Mouse (Mus musculus) CD8-positive naive resting alpha-beta T cell, adult 2 months (primary cell): ENCODE data around the gene March11.

Experiments
- DNase-seq, 2 experiments: peaks; one replicate each; pipeline ENCODE4 v3.0.0; 2022; ENCODE audit warnings: low read depth in 2 of 2, low spot score in 2 of 2

The March11 gene

GRCm38 (mm10) chr15:26373759-26374158 is 64.9 kb downstream of the March11 start:
- DNase-seq: no peak

GRCm38 (mm10) chr15:26374232-26374631 is 65.4 kb downstream of the March11 start:
- no peak for DNase-seq

- no peak for DNase-seq
Observed at GRCm38 (mm10) chr15:26374946-26375345, 66.1 kb downstream of the March11 start.

- DNase-seq: no peak
Observed at GRCm38 (mm10) chr15:26377355-26377754, 68.5 kb downstream of the March11 start.

GRCm38 (mm10) chr15:26378879-26379278 is 70.0 kb downstream of the March11 start:
- no peak for DNase-seq

GRCm38 (mm10) chr15:26379831-26380230 is 71.0 kb downstream of the March11 start:
- DNase-seq: no peak

- DNase-seq: no peak
Observed at GRCm38 (mm10) chr15:26380844-26381243, 72.0 kb downstream of the March11 start.

- DNase-seq: no peak
Observed at GRCm38 (mm10) chr15:26390001-26390400, 81.2 kb downstream of the March11 start.

GRCm38 (mm10) chr15:26396556-26396955 is 87.7 kb downstream of the March11 start:
- no peak for DNase-seq

- DNase-seq: no peak
Observed at GRCm38 (mm10) chr15:26425284-26425683, 116.4 kb downstream of the March11 start.

- no peak for DNase-seq
Observed at GRCm38 (mm10) chr15:26426231-26426630, 117.4 kb downstream of the March11 start.

- DNase-seq: no peak
Observed at GRCm38 (mm10) chr15:26430565-26430964, 121.7 kb downstream of the March11 start.

GRCm38 (mm10) chr15:26432676-26433075 is 123.8 kb downstream of the March11 start:
- no peak for DNase-seq

GRCm38 (mm10) chr15:26435725-26436124 is 126.9 kb downstream of the March11 start:
- no peak for DNase-seq

GRCm38 (mm10) chr15:26437113-26437512 is 128.3 kb downstream of the March11 start:
- no peak for DNase-seq
